Mouse (Mus musculus) MEL-GATA-1-ER (cell line): Measurements from ENCODE around the gene 2810004N23Rik.
A peak's percentile ranks its signal among the peaks of the same experiment; 100 is the strongest.
"Not testable (repeated sequence)": the region's sequence is repeated elsewhere in the genome, so short reads cannot be mapped to it uniquely, and the experiment has no call there.

Source experiments
- DNase-seq: peaks from one replicate; pipeline ENCODE4 v3.0.0-alpha.2; 2012; ENCODE audit warnings: low read depth; ENCODE audit errors: extremely low read depth

Gene 2810004N23Rik

GRCm38 (mm10) chr8:124866669-124867068 is 3.7 kb upstream of the 2810004N23Rik start:
- peak; percentile 89 for DNase-seq

- peak; percentile 44 for DNase-seq
Observed at GRCm38 (mm10) chr8:124863729-124864128, 809 bp upstream of the 2810004N23Rik start.

GRCm38 (mm10) chr8:124863163-124863677 is 300 bp upstream of the 2810004N23Rik start:
- DNase-seq, result peak; percentile 33

GRCm38 (mm10) chr8:124860188-124860587 is 2.7 kb downstream of the 2810004N23Rik start:
- DNase-seq, result no peak

GRCm38 (mm10) chr8:124859466-124859865 is 3.5 kb downstream of the 2810004N23Rik start:
- no peak for DNase-seq

- no peak for DNase-seq
Observed at GRCm38 (mm10) chr8:124853511-124853910, 9.4 kb downstream of the 2810004N23Rik start.

- DNase-seq, result no peak
Observed at GRCm38 (mm10) chr8:124845573-124845972, 17.3 kb downstream of the 2810004N23Rik start.

GRCm38 (mm10) chr8:124845131-124845530 is 17.8 kb downstream of the 2810004N23Rik start:
- no peak for DNase-seq

- not testable (repeated sequence) for DNase-seq
Observed at GRCm38 (mm10) chr8:124842929-124843328, 20.0 kb downstream of the 2810004N23Rik start.

GRCm38 (mm10) chr8:124841775-124842174 is 21.1 kb downstream of the 2810004N23Rik start:
- DNase-seq, result no peak

- no peak for DNase-seq
Observed at GRCm38 (mm10) chr8:124840900-124841299, 22.0 kb downstream of the 2810004N23Rik start.

GRCm38 (mm10) chr8:124839371-124839770 is 23.5 kb downstream of the 2810004N23Rik start:
- DNase-seq, result no peak

- no peak for DNase-seq
Observed at GRCm38 (mm10) chr8:124837956-124838355, 25.0 kb downstream of the 2810004N23Rik start.

GRCm38 (mm10) chr8:124836907-124837306 is 26.0 kb downstream of the 2810004N23Rik start:
- DNase-seq, result no peak

GRCm38 (mm10) chr8:124836273-124836672 is 26.6 kb downstream of the 2810004N23Rik start:
- DNase-seq, result no peak

- DNase-seq, result no peak
Observed at GRCm38 (mm10) chr8:124835848-124836247, 27.1 kb downstream of the 2810004N23Rik start.

GRCm38 (mm10) chr8:124833430-124834205 is 29.3 kb downstream of the 2810004N23Rik start:
- no peak for DNase-seq

- DNase-seq, result no peak
Observed at GRCm38 (mm10) chr8:124831941-124832340, 31.0 kb downstream of the 2810004N23Rik start.

- DNase-seq, result no peak
Observed at GRCm38 (mm10) chr8:124831531-124831930, 31.4 kb downstream of the 2810004N23Rik start.

GRCm38 (mm10) chr8:124830050-124830449 is 32.9 kb downstream of the 2810004N23Rik start:
- no peak for DNase-seq

- DNase-seq, result no peak
Observed at GRCm38 (mm10) chr8:124828561-124829240, 34.2 kb downstream of the 2810004N23Rik start.

GRCm38 (mm10) chr8:124827387-124827786 is 35.5 kb downstream of the 2810004N23Rik start:
- DNase-seq, result no peak
